Mouse (Mus musculus) hindbrain, embryonic 14.5 days (tissue): ENCODE results near the gene Pprc1. TPM values are rescaled to one million over a fixed set of nuclear protein-coding genes. Genes with fewer than 3 reads are reported as not detected.

Experiments used
- ATAC-seq: fragments of 200-750 bp; cut with Nextera tagmentation; 2 replicates; pipeline ENCODE4 v1.8.0; 2017; ENCODE audit warnings: moderate number of reproducible peaks, mild to moderate bottlenecking, moderate TSS enrichment, moderate library complexity; ENCODE audit not compliant: low FRiP score
- DNase-seq: peaks from one replicate; pipeline ENCODE4 v3.0.0-alpha.2; 2015; ENCODE audit warnings: low spot score
- H3K27ac ChIP-seq: fragments of 300-500 bp; sonication (generic); 2 replicates; pipeline ENCODE4 v1.5.1; 2014; ENCODE audit warnings: mild to moderate bottlenecking, moderate library complexity
- H3K27me3 ChIP-seq: fragments of 300-500 bp; sonication (generic); 2 replicates; pipeline ENCODE4 v1.6.1; 2014; ENCODE audit warnings: mild to moderate bottlenecking, low read length, mixed read lengths; ENCODE audit not compliant: control insufficient read depth, insufficient read depth
- H3K36me3 ChIP-seq: fragments of 300-500 bp; sonication (generic); replicated peaks from 2 replicates; pipeline ENCODE4 v1.6.1; 2014; ENCODE audit not compliant: control insufficient read depth, insufficient read depth
- H3K4me1 ChIP-seq: fragments of 300-500 bp; sonication (generic); replicated peaks from 2 replicates; pipeline ENCODE4 v1.6.1; 2014; ENCODE audit warnings: antibody characterized with exemption, low read length, mixed read lengths; ENCODE audit not compliant: control insufficient read depth, insufficient read depth
- H3K4me2 ChIP-seq: fragments of 300-500 bp; sonication (generic); replicated peaks from 2 replicates; pipeline ENCODE4 v1.6.1; 2014; ENCODE audit warnings: mild to moderate bottlenecking, moderate library complexity
- H3K4me3 ChIP-seq: fragments of 300-500 bp; sonication (generic); replicated peaks from 2 replicates; pipeline ENCODE4 v1.5.1; 2014; ENCODE audit warnings: mild to moderate bottlenecking, low read length
- H3K9ac ChIP-seq: fragments of 300-500 bp; sonication (generic); 2 replicates; pipeline ENCODE4 v1.6.1; 2014
- H3K9me3 ChIP-seq: fragments of 300-500 bp; sonication (generic); 2 replicates; pipeline ENCODE4 v1.6.1; 2016; ENCODE audit warnings: low read length; ENCODE audit not compliant: control insufficient read depth
- WGBS: fragments of 180-500 bp; shearing (Covaris S2); extraction: QIAGEN DNeasy Blood & Tissue Kit; methylation state at CpG from one replicate; pipeline ENCODE4 v1.1.7; 2014; 5-methylcytosine and 5-hydroxymethylcytosine counted together
- polyA plus RNA-seq: library from polyadenylated mRNA; unstranded; fragments of >200 nt; fragmentation: Nextera tagmentation; extraction: Ambion mirVana; gene quantifications from 2 replicates; pipeline ENCODE4 v1.2.1, GENCODE M21; 2014

The Pprc1 gene
- polyA plus RNA-seq, 1 experiment from 2014 or later = 19.1 TPM

DNA sequence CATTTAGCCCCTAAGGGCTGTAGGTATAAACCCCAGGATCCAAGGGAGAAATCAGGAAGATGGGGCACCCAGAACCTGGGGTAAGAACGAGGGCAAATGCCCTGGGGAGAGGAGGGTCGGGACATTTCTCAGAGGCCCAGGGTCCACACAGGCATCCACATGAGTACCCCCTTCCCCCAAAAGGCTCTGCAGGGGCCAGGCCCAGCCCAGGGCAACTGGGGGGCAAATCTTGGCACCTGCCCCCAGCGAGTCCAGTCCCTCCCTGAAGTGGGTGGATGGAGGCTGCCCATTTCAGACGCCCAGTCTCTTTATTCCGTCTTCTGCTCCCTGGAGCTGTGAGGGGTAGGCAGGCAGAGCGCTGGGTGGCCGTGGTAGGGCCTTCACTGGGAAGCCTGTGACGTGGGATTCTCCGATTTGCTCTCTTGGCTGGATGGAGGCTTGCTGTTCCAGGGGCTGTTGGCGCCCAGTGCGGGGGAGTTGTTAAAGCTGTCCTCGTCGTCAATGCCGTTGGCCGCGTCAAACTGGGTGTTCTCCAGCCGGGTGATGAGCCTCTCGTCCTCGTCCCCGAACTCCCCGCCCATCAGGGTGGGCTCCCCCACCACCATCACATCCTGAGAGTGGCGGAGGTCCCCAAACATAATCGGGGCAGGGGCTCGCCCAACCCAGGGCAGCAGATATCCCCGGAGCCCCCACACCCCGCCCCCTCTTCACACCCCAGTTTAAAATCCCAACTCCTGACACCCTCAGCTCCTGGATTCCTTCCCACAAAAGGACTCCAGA lies 11.8 kb upstream of the Pprc1 start:
- no peak overlapping the region for H3K4me3 ChIP-seq
- no peak overlapping the region for H3K4me2 ChIP-seq
- H3K9ac ChIP-seq = no peak overlapping the region
- H3K9me3 ChIP-seq = no peaks in the 10 kb centered on the region
- DNase-seq = no peak
- peaks cover 52% of the 10 kb centered on the region for H3K36me3 ChIP-seq
- no peak for ATAC-seq
- WGBS = 90% methylated on average over 26 of the region's 26 CpGs
- peaks cover 14% of the 10 kb centered on the region for H3K4me1 ChIP-seq
- no peaks in the 10 kb centered on the region for H3K27me3 ChIP-seq
- no peak overlapping the region for H3K27ac ChIP-seq

DNA sequence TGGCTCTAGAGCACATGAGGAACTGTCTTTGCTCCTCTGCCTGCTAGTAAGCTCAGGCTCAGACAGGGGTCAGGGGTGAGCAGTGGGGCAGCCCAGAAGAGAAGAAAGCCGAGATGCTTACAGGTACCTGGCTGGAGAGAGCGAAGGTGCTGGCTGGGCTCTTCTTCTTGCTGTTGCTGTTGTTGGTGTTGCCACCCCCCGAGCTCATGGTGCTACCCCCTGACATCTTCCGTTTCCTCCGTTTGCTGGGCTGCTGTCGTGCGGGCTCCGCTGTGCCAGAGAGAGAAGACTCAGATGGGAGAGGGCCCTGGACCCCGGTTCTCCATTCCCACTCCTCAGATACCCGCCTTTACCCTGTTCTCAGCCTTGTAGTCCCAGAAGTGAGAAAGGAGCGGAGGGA lies 10.8 kb upstream of the Pprc1 start:
- WGBS = 95% methylated on average over 11 of the region's 11 CpGs
- peaks cover 52% of the 10 kb centered on the region for H3K36me3 ChIP-seq
- no peak for ATAC-seq

DNA sequence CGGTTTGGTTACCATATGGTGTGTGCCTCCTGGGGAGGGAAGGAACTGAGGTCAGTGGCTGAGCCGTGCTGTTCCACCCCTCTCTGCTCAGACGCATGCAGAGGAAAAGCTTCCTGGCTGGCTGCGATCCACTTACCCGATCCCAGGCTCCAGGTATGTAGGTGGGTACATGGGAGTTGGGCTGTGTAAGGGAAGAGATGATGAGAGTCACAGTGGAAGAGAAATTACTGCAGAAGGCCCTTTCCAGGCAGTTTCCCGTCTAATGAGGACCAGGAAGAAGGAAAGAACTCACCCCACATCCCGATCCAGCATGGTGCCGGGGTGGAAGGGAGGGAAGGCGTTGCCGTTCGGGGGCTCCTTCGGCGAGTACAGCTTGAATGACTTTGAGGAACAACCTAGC lies 8.7 kb upstream of the Pprc1 start:
- ATAC-seq (no peak), DNase-seq (no peak)
- no peaks in the 10 kb centered on the region for H3K27me3 ChIP-seq
- H3K4me1 ChIP-seq = peaks cover 34% of the 10 kb centered on the region
- H3K36me3 ChIP-seq = peaks cover 49% of the 10 kb centered on the region
- H3K27ac ChIP-seq = no peak overlapping the region
- H3K9me3 ChIP-seq = no peaks in the 10 kb centered on the region
- H3K4me2 ChIP-seq = peak overlapping the region; percentile 73
- no peak overlapping the region for H3K9ac ChIP-seq
- no peak overlapping the region for H3K4me3 ChIP-seq
- 86% methylated on average over 13 of the region's 13 CpGs for WGBS

More for the DNA sequence above, 10.8 kb upstream of the Pprc1 start:
- Histone ChIP-seq H3K27ac (no peak overlapping the region), H3K27me3 (no peaks in the 10 kb centered on the region), H3K4me3 (no peak overlapping the region), H3K4me2 (no peak overlapping the region), H3K9ac (no peak overlapping the region), H3K9me3 (no peaks in the 10 kb centered on the region), H3K4me1 (peaks cover 21% of the 10 kb centered on the region)
- no peak for DNase-seq

DNA sequence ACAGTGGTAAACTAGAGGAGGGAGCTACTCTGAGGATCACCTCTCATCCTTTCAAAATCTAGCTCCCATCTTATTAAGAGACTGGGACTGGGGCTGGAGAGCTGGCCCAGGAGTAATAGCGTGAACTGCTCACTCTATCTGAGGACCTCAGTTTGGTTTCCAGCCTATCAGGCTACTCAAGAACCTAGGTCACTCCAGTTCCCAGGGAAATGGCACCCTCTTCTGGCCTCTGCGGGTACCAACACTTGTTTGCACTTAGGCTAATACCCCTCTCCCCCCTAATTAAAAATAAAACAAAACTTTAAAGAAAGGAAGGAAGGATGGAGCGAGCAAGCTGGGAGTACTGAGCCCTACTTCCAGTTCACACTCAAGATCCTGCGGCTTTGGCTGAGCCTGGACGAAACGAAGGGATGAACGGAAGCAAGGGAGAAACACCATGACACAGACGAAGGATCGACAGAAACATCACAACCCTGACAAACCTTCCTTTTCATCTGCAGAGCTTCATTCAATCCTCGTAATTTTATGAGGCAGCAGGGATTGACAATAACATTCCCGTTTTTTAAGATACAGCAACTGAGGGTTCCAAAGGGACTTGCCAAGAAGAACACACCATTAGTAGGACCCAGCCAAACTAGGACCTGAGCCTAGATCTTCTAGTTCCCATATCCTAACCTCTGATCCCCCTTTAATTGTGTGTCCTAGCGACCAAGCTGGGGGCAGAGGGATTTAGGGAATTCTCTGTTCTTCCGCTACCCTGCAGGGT lies 8.0 kb upstream of the Pprc1 start:
- H3K4me2 ChIP-seq = peak overlapping the region; percentile 73
- WGBS = 70% methylated on average over 13 of the region's 13 CpGs
- peak overlapping the region; percentile 94 for H3K9ac ChIP-seq
- H3K4me3 ChIP-seq = peak overlapping the region; percentile 85
- H3K36me3 ChIP-seq = peaks cover 48% of the 10 kb centered on the region
- DNase-seq (no peak), ATAC-seq (no peak)
- no peaks in the 10 kb centered on the region for H3K9me3 ChIP-seq
- H3K4me1 ChIP-seq = peaks cover 41% of the 10 kb centered on the region
- no peaks in the 10 kb centered on the region for H3K27me3 ChIP-seq
- peak overlapping the region; percentile 60 for H3K27ac ChIP-seq

DNA sequence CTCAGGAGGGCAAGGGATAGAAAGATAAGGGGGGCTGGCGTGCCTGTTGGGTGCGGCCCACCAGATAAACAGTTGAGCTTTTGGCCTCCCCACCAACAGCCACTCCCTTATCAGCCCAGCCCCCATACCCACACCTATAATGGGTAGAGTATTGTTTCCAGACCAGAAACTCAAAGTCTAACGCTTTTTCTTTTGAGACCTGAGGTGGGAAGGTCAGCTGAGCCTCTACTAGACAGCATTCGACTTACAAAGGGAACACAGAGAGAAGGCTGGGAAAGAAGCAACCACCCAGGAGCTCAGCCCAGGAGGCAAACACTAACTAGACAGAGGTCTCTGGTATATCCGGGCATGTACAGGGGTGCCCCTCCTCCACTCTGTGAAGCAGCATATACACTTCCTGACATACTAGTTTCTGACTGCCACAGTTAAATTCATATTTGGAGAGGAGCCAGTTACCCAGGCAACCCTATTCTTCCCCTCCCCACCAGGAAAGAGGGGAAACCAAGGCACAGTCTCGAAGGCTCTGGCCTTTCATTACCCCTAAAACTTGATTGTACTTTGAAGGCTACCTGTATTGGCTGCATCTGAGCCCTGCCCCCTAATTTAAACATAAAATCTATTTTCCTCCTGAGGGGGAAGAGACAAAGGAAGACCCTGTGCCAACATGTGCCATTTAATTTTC lies 7.3 kb upstream of the Pprc1 start:
- H3K36me3 ChIP-seq = peaks cover 40% of the 10 kb centered on the region
- peaks cover 48% of the 10 kb centered on the region for H3K4me1 ChIP-seq
- no peaks in the 10 kb centered on the region for H3K9me3 ChIP-seq
- H3K27ac ChIP-seq = peak overlapping the region; percentile 60
- H3K4me3 ChIP-seq = peak overlapping the region; percentile 85
- peak overlapping the region; percentile 94 for H3K9ac ChIP-seq
- no peaks in the 10 kb centered on the region for H3K27me3 ChIP-seq
- ATAC-seq (no peak), DNase-seq (no peak)
- peak overlapping the region; percentile 73 for H3K4me2 ChIP-seq
- 18% methylated on average over 6 of the region's 6 CpGs for WGBS

DNA sequence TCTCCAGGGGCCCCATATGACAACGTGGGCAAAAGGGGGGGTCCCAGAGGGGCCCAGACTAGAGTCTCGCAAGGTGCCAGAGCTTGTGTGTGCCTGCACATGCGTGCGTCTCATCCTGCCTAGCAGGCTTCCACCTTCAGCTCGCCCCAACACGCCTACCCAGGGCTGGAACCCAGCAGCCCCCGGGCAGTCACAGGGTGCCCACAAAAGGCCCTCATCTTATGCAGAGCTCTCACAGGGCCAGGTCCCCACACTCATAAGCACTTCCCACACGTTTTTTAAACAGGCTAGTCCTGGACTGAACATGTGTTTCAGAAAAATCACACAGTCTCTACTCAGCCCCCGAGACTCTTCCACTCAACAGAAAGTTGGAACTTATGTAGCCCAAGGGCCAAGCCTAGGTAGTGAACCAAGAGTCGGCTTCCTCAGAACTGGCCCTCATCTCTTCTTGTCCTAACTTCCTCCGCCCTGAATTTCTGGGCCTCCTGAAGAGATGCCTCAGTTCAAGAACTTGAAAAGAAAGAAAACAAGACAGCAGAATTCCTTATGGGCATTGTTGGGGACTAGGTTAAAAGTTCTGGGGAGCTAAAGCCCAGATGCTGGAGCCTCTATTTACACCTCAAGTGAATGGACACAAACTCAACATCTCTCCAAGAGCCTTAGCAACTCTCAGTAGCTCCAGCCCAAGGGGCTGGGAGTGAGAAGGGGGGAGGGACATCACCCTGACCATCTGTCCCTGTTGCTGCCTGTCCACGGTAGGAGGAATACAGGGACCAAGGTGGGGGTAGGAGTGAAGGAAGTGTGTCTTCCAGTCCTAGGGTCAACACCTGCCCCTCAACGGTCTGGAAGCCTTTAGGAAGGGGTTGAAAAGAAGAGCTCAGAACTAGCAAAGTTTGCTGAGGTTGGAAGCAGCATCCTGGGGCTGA lies 6.5 kb upstream of the Pprc1 start:
- DNase-seq = no peak
- WGBS = 5% methylated on average over 13 of the region's 13 CpGs

DNA sequence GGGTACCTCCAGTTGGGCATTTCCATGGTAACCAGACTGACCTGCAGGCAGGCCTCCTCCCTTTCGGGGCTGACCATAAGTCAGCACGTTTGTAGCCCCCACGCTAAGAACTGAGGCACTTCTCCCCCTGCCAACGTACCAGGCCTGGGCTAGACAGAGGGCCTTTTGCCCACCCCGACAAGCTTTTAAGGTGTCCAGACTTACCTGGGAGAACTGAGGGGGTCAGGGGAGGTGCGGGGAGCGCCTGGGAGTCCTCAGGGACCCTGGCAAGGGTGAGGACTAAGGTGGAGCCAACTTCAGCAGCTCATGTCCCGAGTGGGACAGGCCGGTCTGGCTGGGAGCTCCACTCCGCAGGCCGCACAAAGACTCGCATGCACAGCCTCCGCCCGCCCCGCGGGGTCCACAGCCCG lies 5.8 kb upstream of the Pprc1 start:
- no peak for DNase-seq

More for the DNA sequence above, 6.5 kb upstream of the Pprc1 start:
- peak overlapping the region; percentile 94 for H3K9ac ChIP-seq
- H3K4me3 ChIP-seq = peak overlapping the region; percentile 85
- H3K27me3 ChIP-seq = no peaks in the 10 kb centered on the region
- no peak for ATAC-seq
- H3K4me1 ChIP-seq = peaks cover 56% of the 10 kb centered on the region
- no peaks in the 10 kb centered on the region for H3K9me3 ChIP-seq
- peak overlapping the region; percentile 73 for H3K4me2 ChIP-seq
- peak overlapping the region; percentile 93 for H3K27ac ChIP-seq
- peaks cover 32% of the 10 kb centered on the region for H3K36me3 ChIP-seq

DNA sequence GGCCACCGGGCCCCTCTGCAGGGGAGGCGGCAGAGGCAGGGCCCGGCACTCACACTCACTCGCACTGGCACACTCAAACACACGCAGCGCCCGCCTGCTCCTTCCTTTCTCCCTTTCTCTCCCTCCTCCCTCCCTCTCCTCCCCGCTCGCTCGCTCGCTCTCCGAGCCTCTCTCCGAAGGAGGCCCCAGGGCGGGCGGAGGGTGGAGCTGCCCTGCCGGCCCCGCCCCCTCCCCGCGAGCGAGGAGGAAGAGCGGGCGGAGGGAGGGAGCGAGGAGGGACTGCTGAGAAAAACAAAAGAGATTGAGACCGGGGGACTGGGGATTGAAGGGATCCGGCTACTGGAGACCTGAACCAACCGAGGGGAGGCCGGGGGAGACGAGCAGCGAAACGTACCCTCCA lies 5.2 kb upstream of the Pprc1 start:
- H3K27me3 ChIP-seq = no peaks in the 10 kb centered on the region
- peaks cover 20% of the 10 kb centered on the region for H3K36me3 ChIP-seq
- ATAC-seq (peak; percentile 81), DNase-seq (peak; percentile 91)
- peaks cover 67% of the 10 kb centered on the region for H3K4me1 ChIP-seq
- peak overlapping the region; percentile 93 for H3K27ac ChIP-seq
- H3K9me3 ChIP-seq = no peaks in the 10 kb centered on the region
- H3K9ac ChIP-seq = peak overlapping the region; percentile 94
- 3% methylated on average over 27 of the region's 30 CpGs for WGBS
- H3K4me3 ChIP-seq = peak overlapping the region; percentile 85
- peak overlapping the region; percentile 73 for H3K4me2 ChIP-seq

More for the DNA sequence above, 5.8 kb upstream of the Pprc1 start:
- peak overlapping the region; percentile 94 for H3K9ac ChIP-seq
- H3K27ac ChIP-seq = peak overlapping the region; percentile 93
- WGBS = 0% methylated on average over 13 of the region's 17 CpGs
- no peaks in the 10 kb centered on the region for H3K9me3 ChIP-seq
- H3K27me3 ChIP-seq = no peaks in the 10 kb centered on the region
- H3K4me1 ChIP-seq = peaks cover 62% of the 10 kb centered on the region
- H3K4me2 ChIP-seq = peak overlapping the region; percentile 73
- H3K36me3 ChIP-seq = peaks cover 26% of the 10 kb centered on the region
- ATAC-seq = peak; percentile 15; the same call in 1 of the 2 replicates
- H3K4me3 ChIP-seq = peak overlapping the region; percentile 85
